Comparison of ENCODE assay signal across 7 mouse cellular contexts in genomic region chr11:100850038-100850777, GRCm38 (mm10). TPM values are rescaled to one million over a fixed set of nuclear protein-coding genes. Genes with fewer than 3 reads are reported as not detected.
DNase-seq lines count a peak whose midpoint lies in the region; ATAC-seq lines count a peak whose summit lies in the region.

Gene Stat5b, minus strand, starts transcription at chr11:100850724.

- peak within 1 kb of the TSS; percentile 95 for H3K4me3 ChIP-seq in hindbrain, embryonic 16.5 days (ENCODE audit: low read length)

- no peaks in the 10 kb centered on the region for H3K27me3 ChIP-seq in hindbrain, embryonic 16.5 days (replicated peaks; ENCODE audit: control insufficient read depth, insufficient read depth, low read length)

- peak within 1 kb of the TSS; percentile 89 for H3K27ac ChIP-seq in hindbrain, embryonic 16.5 days (ENCODE audit: low read depth, low read length)

- peak within 1 kb of the TSS; percentile 85 for H3K4me2 ChIP-seq in hindbrain, embryonic 16.5 days (ENCODE audit: low read length)

- H3K4me1 ChIP-seq in hindbrain, embryonic 16.5 days (ENCODE audit: control insufficient read depth, insufficient read depth, low read depth, low read length): peaks cover 12% of the 10 kb centered on the region

- peak; percentile 85 to 94 for DNase-seq in adrenal gland, adult (ENCODE audit: inconsistent age in 2 of 2, low spot score in 1 of 2)
- peak; percentile 65 to 79 for DNase-seq in gastrocnemius, adult 8-10 months (ENCODE audit: low spot score in 2 of 2)
- peak in 1 of 2 experiments; percentile 51 for DNase-seq in left cerebral cortex, adult 8-10 months (ENCODE audit: low spot score in 2 of 2)
- DNase-seq in right cerebral cortex, postnatal 10 days (ENCODE audit: low spot score in 2 of 2): peak; percentile 68 to 78

- peak within 1 kb of the TSS; percentile 98 for H3K9ac ChIP-seq in hindbrain, embryonic 16.5 days (ENCODE audit: low read depth, low read length)

- no peaks in the 10 kb centered on the region for H3K36me3 ChIP-seq in hindbrain, embryonic 16.5 days (ENCODE audit: control insufficient read depth, insufficient read depth, low read length)

- no peaks in the 10 kb centered on the region for H3K9me3 ChIP-seq in hindbrain, embryonic 16.5 days (ENCODE audit: control insufficient read depth, low read length)

- 1% methylated on average over 83 of the region's 104 CpGs for WGBS in hindbrain, embryonic 16.5 days

- ATAC-seq in common myeloid progenitor, adult 5-6 weeks (replicated peaks; ENCODE audit: low read depth, poor library complexity, severe bottlenecking): peak; percentile 29
- ATAC-seq in hindbrain, embryonic 16.5 days: peak; percentile 82
- peak; percentile 82 for ATAC-seq in megakaryocyte, adult 5-6 weeks (ENCODE audit: poor library complexity, severe bottlenecking)

RNA-seq across cellular contexts. Expression of gene Stat5b, which starts in this region (rescaled TPM):
- 49.4 and 64.4 TPM in 2 replicates for total RNA-seq in common myeloid progenitor, adult 5-6 weeks (2017)
- 100 to 1,000 TPM; 136 to 186 (median 155) TPM for total RNA-seq in gastrocnemius, adult 8-10 months (2022)
- 15.0 and 18.9 TPM in 2 replicates for polyA plus RNA-seq in hindbrain, embryonic 16.5 days (2015; fragmentation: Nextera tagmentation; extraction: Ambion mirVana)
- total RNA-seq in left cerebral cortex, adult 8-10 months (2022): 10 to 100 TPM; 26.8 to 30.9 (median 30.6) TPM
- total RNA-seq in megakaryocyte, adult 5-6 weeks (2015): 40.9 and 47.6 TPM in 2 replicates
- 50.6 and 53.2 TPM in 2 replicates for total RNA-seq in megakaryocyte, adult 5-6 weeks (2017)

Comparison
In these comparisons a context has a peak if more than half of its experiments do, and no peak if none do; other contexts are left out.
1. ATAC-seq: peak in every context shown above with its lines; median percentile 82 in hindbrain, embryonic 16.5 days; 82 in megakaryocyte, adult 5-6 weeks; 29 in common myeloid progenitor, adult 5-6 weeks.